1 mouse cellular context compared by ENCODE assay signal in the genomic region with DNA sequence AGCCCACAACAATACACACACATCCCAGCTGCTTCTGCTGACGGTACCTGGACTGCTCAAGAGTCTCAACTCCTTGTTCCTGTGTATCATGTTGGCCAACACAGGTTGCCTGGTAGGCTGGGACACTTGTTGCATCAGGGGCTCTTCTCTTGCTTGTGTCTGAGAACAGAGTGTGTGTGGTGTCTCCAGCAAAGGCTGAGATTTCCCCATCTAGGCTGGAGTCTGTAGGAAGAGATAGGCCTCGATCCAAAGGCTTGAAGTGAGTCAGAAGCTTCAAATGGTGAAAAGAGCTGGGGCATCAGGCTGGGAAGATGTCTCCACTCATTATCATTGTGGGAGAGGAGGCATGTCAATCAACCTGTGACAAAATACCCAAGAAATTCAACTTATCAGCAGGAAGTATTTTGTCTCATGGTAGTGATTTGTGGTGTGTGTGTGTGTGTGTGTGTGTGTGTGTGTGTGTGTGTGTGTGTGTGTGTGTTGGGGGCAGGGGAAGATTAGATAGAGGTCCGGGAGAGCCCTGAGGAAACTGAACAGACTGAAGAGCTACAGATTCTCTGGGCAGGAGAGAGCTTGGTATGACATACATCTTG.
TF ChIP-seq lines count a peak whose summit lies in the region.

No protein-coding gene starts in this region.

TF ChIP-seq in MEL, 35 proteins besides CTCF, POLR2A, EP300 and RAD21 (continued from another document):
- TF ChIP-seq JUND (IDR thresholded peaks at IDR 0.05; ENCODE audit: low read depth, low read length) (no peak), CHD2 (IDR thresholded peaks at IDR 0.05; ENCODE audit: low read length) (no peak), MEF2A (IDR thresholded peaks at IDR 0.05; ENCODE audit: extremely low read depth, insufficient replicate concordance, low read depth, low read length, poor library complexity, severe bottlenecking) (no peak)
